Mouse (Mus musculus): ENCODE measurements around the gene AB124611.

DNA sequence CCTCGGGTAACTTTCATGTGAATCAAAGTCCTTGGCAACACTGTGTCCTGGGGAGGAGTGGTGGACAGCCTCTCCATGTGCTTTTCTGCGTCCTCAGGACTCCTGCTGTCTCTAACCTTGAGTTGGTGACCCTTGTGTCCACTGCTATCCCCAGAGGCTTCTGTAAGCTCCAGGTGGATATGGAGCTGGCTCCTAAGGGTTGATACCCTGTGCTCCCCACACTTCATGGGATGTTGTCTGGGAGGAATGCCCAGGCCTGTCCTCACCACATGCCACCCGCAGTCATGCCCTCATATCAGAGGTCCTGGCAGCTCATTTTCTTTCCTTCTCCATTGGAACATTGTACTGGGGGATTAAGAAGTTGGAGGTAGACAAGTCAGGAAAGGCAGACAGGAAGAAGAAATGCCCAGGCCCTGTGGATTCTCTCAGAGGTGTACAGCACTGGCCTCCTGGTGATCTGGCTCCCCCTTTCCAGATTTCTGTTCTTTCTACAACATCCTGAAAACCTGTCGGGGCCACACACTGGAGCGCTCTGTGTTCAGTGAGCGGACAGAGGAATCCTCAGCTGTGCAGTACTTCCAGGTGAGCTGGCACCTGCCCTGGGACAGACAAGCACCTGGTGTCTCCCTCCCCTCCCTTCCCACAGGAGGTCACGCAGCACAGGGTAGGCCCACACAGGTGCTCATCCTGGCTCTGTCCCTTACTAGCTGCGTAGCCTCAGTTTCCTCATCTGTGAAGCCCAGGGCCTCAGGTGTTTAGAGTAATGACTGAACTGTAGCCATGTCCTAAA lies 48.2 kb downstream of the AB124611 start:
- no peak for TF ChIP-seq EP300 (IDR thresholded peaks at IDR 0.05; ENCODE audit: low read depth)
- no peak for TF ChIP-seq CTCF (IDR thresholded peaks at IDR 0.05; ENCODE audit: low read depth)
